Mouse (Mus musculus) hindbrain, embryonic 14.5 days (tissue): ENCODE measurements at regions not wholly inside any gene's neighbourhood (a gene's known extent, or its start where the extent isn't known, plus 50 kb on each side); places are given as distances from the start of the nearest gene placed in this dataset.

ENCODE experiments used
- ATAC-seq: fragments of 200-750 bp; cut with Nextera tagmentation; 2 replicates; pipeline ENCODE4 v1.8.0; 2017; ENCODE audit warnings: moderate number of reproducible peaks, mild to moderate bottlenecking, moderate TSS enrichment, moderate library complexity; ENCODE audit not compliant: low FRiP score
- DNase-seq: peaks from one replicate; pipeline ENCODE4 v3.0.0-alpha.2; 2015; ENCODE audit warnings: low spot score
- H3K27ac ChIP-seq: fragments of 300-500 bp; sonication (generic); 2 replicates; pipeline ENCODE4 v1.5.1; 2014; ENCODE audit warnings: mild to moderate bottlenecking, moderate library complexity
- H3K27me3 ChIP-seq: fragments of 300-500 bp; sonication (generic); 2 replicates; pipeline ENCODE4 v1.6.1; 2014; ENCODE audit warnings: mild to moderate bottlenecking, low read length, mixed read lengths; ENCODE audit not compliant: control insufficient read depth, insufficient read depth
- H3K36me3 ChIP-seq: fragments of 300-500 bp; sonication (generic); replicated peaks from 2 replicates; pipeline ENCODE4 v1.6.1; 2014; ENCODE audit not compliant: control insufficient read depth, insufficient read depth
- H3K4me1 ChIP-seq: fragments of 300-500 bp; sonication (generic); replicated peaks from 2 replicates; pipeline ENCODE4 v1.6.1; 2014; ENCODE audit warnings: antibody characterized with exemption, low read length, mixed read lengths; ENCODE audit not compliant: control insufficient read depth, insufficient read depth
- H3K4me2 ChIP-seq: fragments of 300-500 bp; sonication (generic); replicated peaks from 2 replicates; pipeline ENCODE4 v1.6.1; 2014; ENCODE audit warnings: mild to moderate bottlenecking, moderate library complexity
- H3K4me3 ChIP-seq: fragments of 300-500 bp; sonication (generic); replicated peaks from 2 replicates; pipeline ENCODE4 v1.5.1; 2014; ENCODE audit warnings: mild to moderate bottlenecking, low read length
- H3K9ac ChIP-seq: fragments of 300-500 bp; sonication (generic); 2 replicates; pipeline ENCODE4 v1.6.1; 2014
- H3K9me3 ChIP-seq: fragments of 300-500 bp; sonication (generic); 2 replicates; pipeline ENCODE4 v1.6.1; 2016; ENCODE audit warnings: low read length; ENCODE audit not compliant: control insufficient read depth
- WGBS: fragments of 180-500 bp; shearing (Covaris S2); extraction: QIAGEN DNeasy Blood & Tissue Kit; methylation state at CpG from one replicate; pipeline ENCODE4 v1.1.7; 2014; 5-methylcytosine and 5-hydroxymethylcytosine counted together

DNA sequence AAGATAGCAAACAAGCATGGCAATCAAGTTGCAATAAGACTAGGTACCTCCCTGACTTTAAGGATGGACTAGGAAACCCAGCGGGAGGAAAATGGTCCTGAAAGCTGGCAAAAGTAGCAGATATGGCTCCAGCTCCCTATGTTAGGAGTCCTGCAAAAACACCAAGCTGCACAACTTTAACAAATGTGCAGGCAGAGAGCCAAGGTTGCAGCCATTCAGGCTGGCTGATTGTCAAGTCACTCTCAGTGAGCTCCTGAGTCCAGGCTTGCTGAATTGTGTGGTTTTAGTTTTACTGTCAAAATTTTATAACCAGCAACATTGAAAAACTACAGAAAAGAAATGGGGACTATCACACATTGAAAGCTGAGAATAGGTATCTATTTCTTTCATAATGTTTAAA lies 1122.8 kb upstream of the Slc10a2 start:
- Histone ChIP-seq H3K36me3 (no peaks in the 10 kb centered on the region), H3K4me1 (no peaks in the 10 kb centered on the region), H3K9me3 (no peaks in the 10 kb centered on the region), H3K27me3 (no peaks in the 10 kb centered on the region), H3K9ac (no peak overlapping the region), H3K27ac (no peak overlapping the region), H3K4me2 (no peak overlapping the region), H3K4me3 (no peak overlapping the region)
- 72% methylated on average over 1 of the region's 1 CpGs for WGBS
- DNase-seq, result peak; percentile 33
- no peak for ATAC-seq

DNA sequence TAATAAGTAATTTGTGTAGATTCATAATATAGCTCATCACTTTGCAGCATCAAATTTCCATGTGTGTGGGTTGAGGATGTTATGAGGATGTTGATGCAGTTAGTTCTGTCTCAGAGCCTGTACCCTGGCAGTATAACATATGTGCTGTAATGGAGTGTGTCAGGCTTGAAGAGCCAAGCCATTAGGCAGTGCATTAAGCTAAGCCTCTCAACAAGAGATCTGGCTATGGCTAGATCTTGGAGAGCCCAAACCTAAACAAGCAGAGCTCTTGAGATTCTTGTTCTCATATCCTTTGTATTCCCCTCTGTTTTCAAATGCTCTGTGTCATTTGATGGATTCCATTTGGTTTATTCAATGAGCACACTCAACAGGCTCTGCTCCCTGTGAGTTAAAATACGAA lies 1120.0 kb upstream of the Slc10a2 start:
- Histone ChIP-seq H3K4me2 (no peak overlapping the region), H3K4me3 (no peak overlapping the region), H3K9me3 (no peaks in the 10 kb centered on the region), H3K27ac (no peak overlapping the region), H3K9ac (no peak overlapping the region), H3K27me3 (no peaks in the 10 kb centered on the region), H3K36me3 (no peaks in the 10 kb centered on the region), H3K4me1 (no peaks in the 10 kb centered on the region)
- 97% methylated on average over 1 of the region's 1 CpGs for WGBS
- no peak for DNase-seq
- ATAC-seq, result no peak

DNA sequence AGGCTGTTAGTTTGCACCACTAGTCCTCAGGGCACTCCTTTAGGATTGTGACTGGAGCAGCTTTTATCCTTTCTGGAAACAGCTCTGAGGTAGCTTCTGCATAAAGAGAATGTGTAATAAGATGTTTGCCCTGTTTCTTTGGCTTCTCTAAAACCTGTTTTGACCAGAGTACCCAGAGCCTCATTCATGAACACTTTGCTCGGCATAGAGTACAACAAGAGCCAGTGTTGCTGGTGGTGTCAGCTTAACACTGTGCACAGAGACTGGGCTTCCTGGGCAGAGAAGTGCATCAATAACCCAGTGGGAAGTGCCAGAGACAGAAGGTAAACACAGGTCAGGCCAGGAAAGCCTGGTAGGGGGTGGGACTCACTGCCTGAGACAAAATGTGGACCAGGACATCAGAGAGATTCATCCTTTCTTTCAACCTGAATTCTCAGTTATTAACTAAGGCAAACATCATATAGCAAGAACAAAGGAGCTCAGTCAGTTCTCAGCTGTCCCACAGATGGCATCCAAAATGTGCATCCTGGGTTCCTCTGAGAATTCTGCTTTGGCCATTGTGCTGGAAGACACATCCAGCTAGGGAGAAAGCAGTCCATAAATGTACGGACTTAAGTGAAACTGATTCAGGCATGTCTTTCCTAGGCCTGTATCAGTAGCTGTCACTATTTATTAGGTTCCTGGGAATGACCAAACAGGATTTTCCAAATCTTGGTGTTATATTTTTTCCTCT lies 1102.6 kb upstream of the Slc10a2 start:
- no peak for DNase-seq
- Histone ChIP-seq H3K4me1 (no peaks in the 10 kb centered on the region), H3K9me3 (no peaks in the 10 kb centered on the region), H3K9ac (no peak overlapping the region), H3K36me3 (no peaks in the 10 kb centered on the region), H3K27ac (peak overlapping the region; percentile 45; the same call in 1 of the 2 replicates), H3K4me2 (no peak overlapping the region), H3K27me3 (no peaks in the 10 kb centered on the region), H3K4me3 (no peak overlapping the region)
- WGBS, result 22% methylated on average over 2 of the region's 2 CpGs
- peak; percentile 85 for ATAC-seq

DNA sequence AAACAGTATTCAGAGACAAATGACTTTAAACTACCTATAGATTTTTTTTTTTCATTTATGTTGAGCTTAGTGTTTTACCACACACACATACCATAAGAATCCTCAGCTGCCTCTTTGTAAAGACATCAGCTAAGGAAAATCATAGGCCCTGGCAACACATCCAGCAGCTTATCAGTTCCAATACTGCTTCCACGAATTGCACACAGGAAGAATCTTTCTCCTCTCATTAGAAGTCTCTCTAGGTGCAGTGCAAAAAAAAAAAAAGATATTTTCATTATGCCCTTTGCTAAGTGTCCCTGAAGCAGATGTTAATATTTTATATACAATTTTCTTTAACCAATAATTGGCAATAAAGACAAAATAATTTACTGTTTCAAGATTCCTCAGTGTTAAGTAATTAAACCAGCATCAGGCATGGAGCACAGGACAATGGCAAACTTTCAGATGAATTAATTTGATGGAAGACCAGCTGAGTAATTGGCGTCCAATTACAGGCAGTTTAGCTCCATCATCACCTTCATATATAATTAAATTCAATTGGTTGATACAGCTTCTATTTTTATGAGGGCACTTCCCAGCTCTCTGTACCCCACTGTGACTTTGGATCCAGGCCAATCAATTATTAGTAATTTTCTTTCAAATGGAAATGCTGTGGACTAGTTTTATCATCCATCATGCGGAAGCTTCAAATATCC lies 1099.0 kb upstream of the Slc10a2 start:
- WGBS, result 37% methylated on average over 3 of the region's 3 CpGs
- no peaks in the 10 kb centered on the region for H3K4me1 ChIP-seq
- ATAC-seq (0 out of 2 replicates have a peak, but pooled peaks have one; percentile 31), DNase-seq (peak; percentile 24)
- no peak overlapping the region for H3K9ac ChIP-seq
- no peaks in the 10 kb centered on the region for H3K9me3 ChIP-seq
- H3K36me3 ChIP-seq, result no peaks in the 10 kb centered on the region
- H3K27me3 ChIP-seq, result no peaks in the 10 kb centered on the region
- H3K4me2 ChIP-seq, result no peak overlapping the region
- H3K27ac ChIP-seq, result no peak overlapping the region
- no peak overlapping the region for H3K4me3 ChIP-seq

DNA sequence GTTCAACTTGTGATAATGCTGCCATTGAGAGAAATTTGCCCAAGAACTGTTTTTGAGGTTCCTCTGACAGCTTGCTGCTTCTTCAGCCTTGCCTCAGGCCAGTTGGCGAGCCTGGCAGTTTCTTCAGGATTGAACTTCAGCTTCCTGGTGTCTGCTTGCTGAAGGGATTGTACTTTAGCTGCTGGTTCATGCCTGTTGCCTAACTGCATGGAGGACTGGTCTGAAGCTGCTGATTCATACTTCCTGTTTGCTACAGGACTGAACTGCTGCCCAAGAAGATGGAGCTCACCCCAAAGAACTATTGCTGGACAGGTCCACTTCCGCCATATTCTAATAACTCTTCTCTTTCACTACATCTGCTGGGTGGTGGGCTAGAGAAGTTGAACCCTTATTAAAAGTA lies 1086.3 kb upstream of the Slc10a2 start:
- ATAC-seq (no peak), DNase-seq (no peak)
- H3K36me3 ChIP-seq, result no peaks in the 10 kb centered on the region
- H3K9me3 ChIP-seq, result no peaks in the 10 kb centered on the region
- H3K9ac ChIP-seq, result no peak overlapping the region
- no peaks in the 10 kb centered on the region for H3K4me1 ChIP-seq
- H3K4me3 ChIP-seq, result no peak overlapping the region
- WGBS, result 93% methylated on average over 2 of the region's 2 CpGs
- no peak overlapping the region for H3K4me2 ChIP-seq
- no peak overlapping the region for H3K27ac ChIP-seq
- no peaks in the 10 kb centered on the region for H3K27me3 ChIP-seq

DNA sequence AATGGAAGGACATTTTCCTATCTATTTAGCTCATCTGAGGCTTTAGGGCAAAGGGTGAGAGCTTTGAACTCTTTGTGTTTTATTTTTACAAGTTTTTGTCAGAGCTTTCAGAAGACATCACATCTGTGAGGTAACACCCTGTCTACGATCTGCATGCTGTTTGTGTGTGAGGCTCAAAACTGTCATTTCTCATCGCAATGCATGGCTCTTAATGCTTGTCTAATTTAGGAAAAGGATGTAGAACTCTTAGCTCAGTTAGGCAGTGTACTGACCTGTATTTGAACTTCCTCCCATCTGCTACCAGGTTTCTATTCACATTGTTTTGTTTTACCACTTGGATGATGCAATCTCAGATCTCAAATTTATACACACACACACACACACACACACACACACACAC lies 1083.3 kb upstream of the Slc10a2 start:
- DNase-seq (no peak), ATAC-seq (no peak)
- Histone ChIP-seq H3K36me3 (no peaks in the 10 kb centered on the region), H3K9ac (no peak overlapping the region), H3K4me3 (no peak overlapping the region), H3K4me1 (no peaks in the 10 kb centered on the region), H3K9me3 (no peaks in the 10 kb centered on the region), H3K4me2 (no peak overlapping the region), H3K27me3 (no peaks in the 10 kb centered on the region), H3K27ac (no peak overlapping the region)
- 71% methylated on average over 2 of the region's 2 CpGs for WGBS

DNA sequence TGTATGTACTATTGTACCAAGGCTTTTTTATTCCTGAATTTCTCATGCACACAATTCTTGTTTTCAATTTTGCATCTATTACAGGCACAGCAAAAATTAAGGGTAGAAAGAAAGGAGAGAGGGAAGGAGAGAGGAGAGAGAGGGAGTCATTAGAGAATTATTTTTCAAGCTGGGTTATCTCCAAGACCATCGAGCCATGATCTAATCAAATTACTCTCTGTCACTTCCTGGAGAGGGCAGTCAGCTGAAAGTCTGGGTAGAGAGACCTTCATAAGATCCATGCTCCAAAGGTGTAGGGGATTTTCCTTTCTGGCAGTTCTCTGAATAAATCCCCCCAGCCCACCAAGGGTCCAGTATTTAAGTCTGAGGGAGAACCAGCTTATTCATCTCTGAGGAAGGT lies 1081.4 kb upstream of the Slc10a2 start:
- no peaks in the 10 kb centered on the region for H3K27me3 ChIP-seq
- H3K4me3 ChIP-seq, result no peak overlapping the region
- WGBS, result 64% methylated on average over 1 of the region's 1 CpGs
- ATAC-seq, result no peak
- H3K27ac ChIP-seq, result no peak overlapping the region
- no peak overlapping the region for H3K9ac ChIP-seq
- no peak for DNase-seq
- H3K36me3 ChIP-seq, result no peaks in the 10 kb centered on the region
- no peaks in the 10 kb centered on the region for H3K4me1 ChIP-seq
- H3K4me2 ChIP-seq, result no peak overlapping the region
- H3K9me3 ChIP-seq, result no peaks in the 10 kb centered on the region

DNA sequence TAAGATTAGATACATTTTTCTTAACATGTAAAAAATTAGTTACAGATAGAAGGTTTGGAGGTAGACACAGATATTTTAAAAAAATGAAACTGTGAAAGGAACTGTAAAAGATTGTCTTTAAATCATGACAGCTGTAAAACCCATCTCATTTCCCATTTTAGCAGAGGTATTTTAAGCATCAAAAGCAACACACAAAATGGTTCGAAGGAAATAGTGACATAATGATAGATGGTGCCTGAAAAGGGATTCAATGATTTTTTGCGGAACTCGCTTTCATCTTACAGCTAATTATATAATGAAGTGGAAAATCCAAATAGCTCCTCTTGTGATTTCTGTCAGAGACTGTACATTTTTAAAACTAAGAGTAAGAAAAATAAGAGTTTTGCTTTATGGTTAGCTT lies 1074.5 kb upstream of the Slc10a2 start:
- no peaks in the 10 kb centered on the region for H3K4me1 ChIP-seq
- H3K4me3 ChIP-seq, result no peak overlapping the region
- H3K4me2 ChIP-seq, result no peak overlapping the region
- DNase-seq, result no peak
- 65% methylated on average over 3 of the region's 3 CpGs for WGBS
- no peak overlapping the region for H3K27ac ChIP-seq
- no peaks in the 10 kb centered on the region for H3K27me3 ChIP-seq
- no peaks in the 10 kb centered on the region for H3K36me3 ChIP-seq
- ATAC-seq, result no peak
- no peak overlapping the region for H3K9ac ChIP-seq
- H3K9me3 ChIP-seq, result no peaks in the 10 kb centered on the region

DNA sequence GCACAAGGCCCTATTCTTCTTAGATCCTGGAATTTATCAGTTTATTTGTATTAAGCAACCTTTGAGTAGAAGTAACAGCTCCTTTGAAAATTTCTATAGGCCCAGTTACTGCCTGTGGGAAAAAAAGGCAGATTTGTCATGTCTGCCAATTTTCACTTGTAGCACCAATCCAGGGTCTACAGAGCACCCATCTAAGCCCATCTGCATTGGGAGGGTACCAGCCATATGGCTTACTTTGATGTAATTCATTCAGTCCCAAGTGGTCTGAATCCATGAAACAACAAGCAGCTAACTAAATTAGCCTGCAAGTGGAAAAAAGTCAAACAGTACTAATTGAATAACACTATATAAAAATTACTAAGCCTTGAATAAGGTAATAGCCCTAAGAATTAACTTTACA lies 1061.3 kb upstream of the Slc10a2 start:
- DNase-seq (no peak), ATAC-seq (no peak)
- no peak overlapping the region for H3K4me3 ChIP-seq
- H3K27ac ChIP-seq, result no peak overlapping the region
- H3K9ac ChIP-seq, result no peak overlapping the region
- H3K27me3 ChIP-seq, result no peaks in the 10 kb centered on the region
- no peaks in the 10 kb centered on the region for H3K36me3 ChIP-seq
- H3K4me2 ChIP-seq, result no peak overlapping the region
- H3K4me1 ChIP-seq, result no peaks in the 10 kb centered on the region
- H3K9me3 ChIP-seq, result no peaks in the 10 kb centered on the region
